Mouse (Mus musculus): ENCODE data around the gene Plac8.

DNA sequence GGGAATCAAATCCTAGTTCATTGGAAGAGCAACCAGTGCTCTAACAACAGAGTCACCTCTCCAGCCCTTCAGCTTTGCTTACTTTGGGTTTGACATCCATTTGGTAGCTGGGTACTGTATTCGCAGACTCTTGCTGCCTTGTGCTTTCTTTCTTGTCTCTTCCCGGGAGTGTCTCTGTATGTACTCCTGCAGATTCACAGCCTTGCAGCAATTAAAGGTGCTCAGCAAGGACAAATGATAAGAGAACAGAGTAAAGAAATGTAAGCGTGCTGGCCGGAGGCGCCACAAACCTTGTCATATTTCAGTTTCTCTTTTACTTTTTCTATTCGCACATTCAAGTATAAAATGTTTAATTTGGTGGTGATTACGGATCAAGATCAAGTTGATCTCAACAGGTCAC is 15.1 kb upstream of the Plac8 start:
- no peak for TF ChIP-seq EP300 (optimal IDR thresholded peaks at IDR 0.05)
- no peak for TF ChIP-seq CTCF (IDR thresholded peaks at IDR 0.05; ENCODE audit: low read depth)
